8 mouse cellular contexts compared by ENCODE assay signal in the genomic region with DNA sequence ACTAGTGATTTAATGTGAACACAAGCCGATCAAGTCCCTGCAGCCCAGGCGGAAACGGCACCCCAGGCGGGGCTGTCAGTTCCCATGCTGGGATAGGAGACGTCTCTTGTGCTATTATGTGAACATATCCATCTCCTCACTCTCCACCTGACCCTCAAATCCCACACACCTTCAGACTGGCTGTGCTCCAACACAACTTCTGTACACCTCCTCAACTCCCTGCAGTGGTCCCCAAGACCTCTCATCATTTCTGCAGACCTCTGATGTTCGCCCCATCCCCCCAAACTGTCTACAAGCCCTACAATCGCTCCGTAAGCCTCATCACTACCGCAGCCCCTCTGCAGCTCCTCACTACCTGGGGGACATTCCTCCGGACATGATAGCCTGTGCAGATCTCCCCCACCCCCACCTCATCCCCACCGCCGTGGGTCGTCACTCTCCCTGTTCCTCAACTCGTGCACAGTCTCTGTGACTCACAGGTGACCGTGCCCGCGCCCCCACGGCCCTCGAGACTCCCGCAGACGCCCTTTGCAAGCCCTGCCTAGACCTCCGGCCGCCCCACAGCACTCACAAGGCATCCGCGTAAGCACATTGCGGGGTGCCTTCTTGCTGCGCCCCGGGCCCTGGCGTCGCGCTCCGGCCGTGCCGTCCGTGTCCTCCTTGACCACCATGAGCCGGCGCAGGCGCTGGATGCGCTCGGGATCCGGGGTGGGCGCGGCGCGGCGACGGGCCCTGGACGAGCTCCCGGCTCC. TPM values are rescaled to one million over a fixed set of nuclear protein-coding genes. Genes with fewer than 3 reads are reported as not detected.
DNase-seq lines count a peak whose midpoint lies in the region; ATAC-seq and TF ChIP-seq lines count a peak whose summit lies in the region.

No protein-coding gene starts in this region.

- H3K27ac ChIP-seq in ES-Bruce4 (ENCODE audit: insufficient read depth, low read length): no peak overlapping the region
- peak overlapping the region; percentile 93 for H3K27ac ChIP-seq in limb, embryonic 10.5 days

- peak; percentile 11 for DNase-seq in kidney, adult 11 months
- no peak for DNase-seq in kidney, adult 8-10 months
- peak; percentile 28 for DNase-seq in cerebellum, adult 8-10 months
- peak; percentile 57 for DNase-seq in limb, embryonic 10.5 days (ENCODE audit: low spot score)
- DNase-seq in urinary bladder, adult 2 months (ENCODE audit: low spot score): no peak

- no peak for TF ChIP-seq POLR2A in ES-Bruce4 (IDR thresholded peaks at IDR 0.05; ENCODE audit: insufficient read depth, low read length)

- no peak for TF ChIP-seq EP300 in ES-Bruce4 (IDR thresholded peaks at IDR 0.05; ENCODE audit: insufficient read depth, low read depth, low read length)

- H3K9ac ChIP-seq in ES-Bruce4 (ENCODE audit: low read depth, poor library complexity, severe bottlenecking): peak overlapping the region; percentile 81

- H3K36me3 ChIP-seq in ES-Bruce4 (ENCODE audit: control insufficient read depth, insufficient read depth, low read length, poor library complexity, severe bottlenecking): peaks cover 6% of the 10 kb centered on the region
- peaks cover 21% of the 10 kb centered on the region for H3K36me3 ChIP-seq in limb, embryonic 10.5 days

- H3K27me3 ChIP-seq in ES-Bruce4 (ENCODE audit: control insufficient read depth, insufficient read depth, low read length, poor library complexity, severe bottlenecking): no peaks in the 10 kb centered on the region
- no peaks in the 10 kb centered on the region for H3K27me3 ChIP-seq in limb, embryonic 10.5 days (ENCODE audit: low read depth, poor library complexity, severe bottlenecking)

- no peak for TF ChIP-seq CTCF in ES-Bruce4 (IDR thresholded peaks at IDR 0.05; ENCODE audit: low read depth, low read length)

- H3K9me3 ChIP-seq in ES-Bruce4 (replicated peaks; ENCODE audit: control insufficient read depth, insufficient read depth, low read length, poor library complexity, severe bottlenecking): no peaks in the 10 kb centered on the region
- no peaks in the 10 kb centered on the region for H3K9me3 ChIP-seq in limb, embryonic 10.5 days (replicated peaks)

- H3K4me3 ChIP-seq in ES-Bruce4 (ENCODE audit: low read depth, low read length): peak overlapping the region; percentile 89
- peak overlapping the region; percentile 82 for H3K4me3 ChIP-seq in limb, embryonic 10.5 days

- ATAC-seq in granulocyte monocyte progenitor cell, adult 5-6 weeks (replicated peaks; ENCODE audit: poor library complexity, severe bottlenecking): peak; percentile 34
- peak; percentile 9; the same call in 1 of the 2 replicates for ATAC-seq in monocyte, adult 5-6 weeks (replicated peaks; ENCODE audit: insufficient number of reproducible peaks, low FRiP score, low TSS enrichment, poor library complexity, severe bottlenecking)

- under 1% methylated on average over 49 of the region's 49 CpGs for WGBS in limb, embryonic 10.5 days

- no peaks in the 10 kb centered on the region for H3K4me1 ChIP-seq in ES-Bruce4 (ENCODE audit: control insufficient read depth, insufficient read depth, low read length)
- H3K4me1 ChIP-seq in limb, embryonic 10.5 days: peaks cover 16% of the 10 kb centered on the region

RNA-seq across cellular contexts. Expression of a gene that starts 0.7 kb away (rescaled TPM):
- 8.5 and 8.7 TPM in 2 replicates for polyA plus RNA-seq in ES-Bruce4 (2011; ENCODE audit: insufficient read depth, insufficient read length, low read depth, missing spikeins)
- total RNA-seq in granulocyte monocyte progenitor cell, adult 5-6 weeks (2014; fragmentation: Nextera tagmentation): 4.3 and 5.0 TPM in 2 replicates
- 2.7 and 7.3 TPM in 2 replicates for total RNA-seq in granulocyte monocyte progenitor cell, adult 5-6 weeks (2017)
- polyA plus RNA-seq in limb, embryonic 10.5 days (2016; fragmentation: Nextera tagmentation; extraction: Ambion mirVana): 6.3 and 6.9 TPM in 2 replicates
- 2.2 to 3.4 TPM (median 2.6 TPM) in 3 replicates for total RNA-seq in monocyte, adult 5-6 weeks (2017)
- 3.5 and 4.2 TPM in 2 replicates for polyA plus RNA-seq in urinary bladder, adult 2 months (2012; rRNA removed)

RNA-seq across cellular contexts. Expression of a gene that starts 11.2 kb away (rescaled TPM):
- 33.7 and 36.3 TPM in 2 replicates for polyA plus RNA-seq in ES-Bruce4 (2011; ENCODE audit: insufficient read depth, insufficient read length, low read depth, missing spikeins)
- 10.7 and 16.1 TPM in 2 replicates for total RNA-seq in granulocyte monocyte progenitor cell, adult 5-6 weeks (2014; fragmentation: Nextera tagmentation)
- total RNA-seq in granulocyte monocyte progenitor cell, adult 5-6 weeks (2017): 20.1 and 27.9 TPM in 2 replicates
- polyA plus RNA-seq in limb, embryonic 10.5 days (2016; fragmentation: Nextera tagmentation; extraction: Ambion mirVana): 15.0 and 15.6 TPM in 2 replicates
- total RNA-seq in monocyte, adult 5-6 weeks (2017): 3.8 to 9.2 TPM (median 6.2 TPM) in 3 replicates
- polyA plus RNA-seq in urinary bladder, adult 2 months (2012; rRNA removed): 9.3 and 9.7 TPM in 2 replicates

RNA-seq across cellular contexts. Expression of a gene that starts 36.0 kb away (rescaled TPM):
- polyA plus RNA-seq in ES-Bruce4 (2011; ENCODE audit: insufficient read depth, insufficient read length, low read depth, missing spikeins): 0.67 and 0.87 TPM in 2 replicates
- total RNA-seq in granulocyte monocyte progenitor cell, adult 5-6 weeks (2014; fragmentation: Nextera tagmentation): not detected in 2 replicates
- total RNA-seq in granulocyte monocyte progenitor cell, adult 5-6 weeks (2017): 0.65 TPM in 1 of 2 replicates, not detected in the other
- polyA plus RNA-seq in limb, embryonic 10.5 days (2016; fragmentation: Nextera tagmentation; extraction: Ambion mirVana): 0.11 and 0.16 TPM in 2 replicates
- not detected in 3 replicates for total RNA-seq in monocyte, adult 5-6 weeks (2017)
- 0.16 and 0.26 TPM in 2 replicates for polyA plus RNA-seq in urinary bladder, adult 2 months (2012; rRNA removed)

Comparison
In these comparisons a context has a peak if more than half of its experiments do, and no peak if none do; other contexts are left out.
1. DNase-seq: peak in kidney, adult 11 months (single experiment), cerebellum, adult 8-10 months (single experiment) and limb, embryonic 10.5 days (single experiment); none in kidney, adult 8-10 months (0 of 2) and urinary bladder, adult 2 months (single experiment).